In the genomic region with DNA sequence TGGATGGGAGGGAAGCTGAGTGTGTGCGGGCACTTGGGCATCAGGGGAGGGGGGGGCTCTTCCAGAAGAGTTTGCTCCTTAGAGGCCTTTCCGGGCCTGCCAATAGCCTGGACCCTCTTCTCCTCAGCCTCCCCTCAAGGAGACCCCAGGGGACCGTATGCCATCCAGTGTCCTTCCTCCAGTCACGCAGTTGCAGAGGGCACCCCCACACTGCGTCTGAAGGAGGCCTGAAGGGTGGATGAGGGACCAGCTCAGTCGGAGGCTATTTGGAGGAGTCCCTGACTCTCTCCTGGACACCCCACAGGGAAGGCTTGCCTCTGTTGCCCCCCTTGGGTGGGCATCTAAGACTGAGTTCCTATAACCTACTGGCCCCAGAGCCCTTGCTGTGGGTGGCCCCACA, we compare ENCODE assay signal across 17 mouse cellular contexts. TPM values are rescaled to one million over a fixed set of nuclear protein-coding genes. Genes with fewer than 3 reads are reported as not detected.
DNase-seq lines count a peak whose midpoint lies in the region; ATAC-seq and TF ChIP-seq lines count a peak whose summit lies in the region.
"Had no signal": no experiment of that assay in that cellular context is flagged by ENCODE, and none has a peak within 500 bp of the region (broad histone marks: within the 10 kb centered on the region; RNA-seq: fewer than 3 reads in every experiment).

No protein-coding gene starts in this region.

- no peaks in the 10 kb centered on the region for H3K27me3 ChIP-seq in hindbrain, embryonic 10.5 days (ENCODE audit: insufficient read depth, poor library complexity, severe bottlenecking)
- H3K27me3 ChIP-seq in hindbrain, postnatal 0 days (ENCODE audit: insufficient read depth, low read length): no peaks in the 10 kb centered on the region
- no peaks in the 10 kb centered on the region for H3K27me3 ChIP-seq in midbrain, embryonic 13.5 days
- H3K27me3 ChIP-seq in midbrain, embryonic 14.5 days (ENCODE audit: control insufficient read depth, insufficient read depth, low read length): no peaks in the 10 kb centered on the region
- H3K27me3 ChIP-seq in embryonic facial prominence, embryonic 14.5 days (replicated peaks; ENCODE audit: control insufficient read depth, insufficient read depth, low read length): no peaks in the 10 kb centered on the region
- H3K27me3 ChIP-seq in limb, embryonic 15.5 days: no peaks in the 10 kb centered on the region
- H3K27me3 ChIP-seq: neural tube, embryonic 13.5 days had no signal

- DNase-seq in hindbrain, embryonic 10.5 days (ENCODE audit: low spot score): no peak
- DNase-seq in hindbrain, postnatal 0 days (ENCODE audit: low spot score): no peak
- no peak for DNase-seq in midbrain, embryonic 14.5 days
- DNase-seq in embryonic facial prominence, embryonic 14.5 days (ENCODE audit: low spot score): no peak
- DNase-seq in cerebellum, adult 9-11 months: no peak
- DNase-seq: adrenal gland, adult 2 months; B cell, adult 2 months; cerebellum, adult 2 months; lung, adult 18-20 months; thymus, postnatal 36 days had no signal

- peaks cover 13% of the 10 kb centered on the region for H3K4me1 ChIP-seq in hindbrain, embryonic 10.5 days (replicated peaks)
- H3K4me1 ChIP-seq in hindbrain, postnatal 0 days (ENCODE audit: insufficient read depth, low read length): no peaks in the 10 kb centered on the region
- peaks cover 7% of the 10 kb centered on the region for H3K4me1 ChIP-seq in midbrain, embryonic 13.5 days (replicated peaks)
- H3K4me1 ChIP-seq in midbrain, embryonic 14.5 days (ENCODE audit: control insufficient read depth, insufficient read depth, low read length): no peaks in the 10 kb centered on the region
- peaks cover 10% of the 10 kb centered on the region for H3K4me1 ChIP-seq in embryonic facial prominence, embryonic 14.5 days (ENCODE audit: control insufficient read depth, insufficient read depth, low read length)
- H3K4me1 ChIP-seq in limb, embryonic 15.5 days: peaks cover 12% of the 10 kb centered on the region

- no peak for TF ChIP-seq CTCF in hindbrain, postnatal 0 days (IDR thresholded peaks at IDR 0.05; ENCODE audit: low read depth)

- no peaks in the 10 kb centered on the region for H3K36me3 ChIP-seq in hindbrain, embryonic 10.5 days
- no peaks in the 10 kb centered on the region for H3K36me3 ChIP-seq in hindbrain, postnatal 0 days (ENCODE audit: insufficient read depth, low read length)
- no peaks in the 10 kb centered on the region for H3K36me3 ChIP-seq in midbrain, embryonic 13.5 days
- no peaks in the 10 kb centered on the region for H3K36me3 ChIP-seq in midbrain, embryonic 14.5 days (ENCODE audit: control insufficient read depth, insufficient read depth, low read length)
- H3K36me3 ChIP-seq in embryonic facial prominence, embryonic 14.5 days (ENCODE audit: control insufficient read depth, insufficient read depth, low read length): no peaks in the 10 kb centered on the region
- no peaks in the 10 kb centered on the region for H3K36me3 ChIP-seq in limb, embryonic 15.5 days
- H3K36me3 ChIP-seq: neural tube, embryonic 13.5 days had no signal

- no peaks in the 10 kb centered on the region for H3K9me3 ChIP-seq in hindbrain, embryonic 10.5 days
- no peaks in the 10 kb centered on the region for H3K9me3 ChIP-seq in hindbrain, postnatal 0 days (ENCODE audit: low read length)
- H3K9me3 ChIP-seq in midbrain, embryonic 13.5 days: no peaks in the 10 kb centered on the region
- H3K9me3 ChIP-seq in midbrain, embryonic 14.5 days (ENCODE audit: control insufficient read depth, low read length): no peaks in the 10 kb centered on the region
- no peaks in the 10 kb centered on the region for H3K9me3 ChIP-seq in embryonic facial prominence, embryonic 14.5 days (ENCODE audit: control insufficient read depth, low read length)
- H3K9me3 ChIP-seq in limb, embryonic 15.5 days: no peaks in the 10 kb centered on the region
- H3K9me3 ChIP-seq: neural tube, embryonic 13.5 days had no signal

- H3K9ac ChIP-seq in hindbrain, postnatal 0 days (replicated peaks; ENCODE audit: low read length): no peak overlapping the region
- H3K9ac ChIP-seq in midbrain, embryonic 13.5 days (replicated peaks): peak overlapping the region; percentile 23; the same call in 1 of the 2 replicates
- H3K9ac ChIP-seq in midbrain, embryonic 14.5 days (replicated peaks; ENCODE audit: low read length): no peak overlapping the region
- no peak overlapping the region for H3K9ac ChIP-seq in embryonic facial prominence, embryonic 14.5 days (ENCODE audit: low read depth, low read length)
- no peak overlapping the region for H3K9ac ChIP-seq in limb, embryonic 15.5 days
- H3K9ac ChIP-seq: neural tube, embryonic 13.5 days had no signal

- H3K4me3 ChIP-seq in hindbrain, embryonic 10.5 days: no peak overlapping the region
- H3K4me3 ChIP-seq in hindbrain, postnatal 0 days (ENCODE audit: low read length): no peak overlapping the region
- H3K4me3 ChIP-seq in midbrain, embryonic 13.5 days (replicated peaks): no peak overlapping the region
- H3K4me3 ChIP-seq in midbrain, embryonic 14.5 days (replicated peaks; ENCODE audit: low read depth, low read length): no peak overlapping the region
- no peak overlapping the region for H3K4me3 ChIP-seq in embryonic facial prominence, embryonic 14.5 days (ENCODE audit: low read depth, low read length)
- no peak overlapping the region for H3K4me3 ChIP-seq in limb, embryonic 15.5 days
- H3K4me3 ChIP-seq: neural tube, embryonic 13.5 days had no signal

- ATAC-seq in hindbrain, postnatal 0 days: no peak
- peak; percentile 43; the same call in 1 of the 2 replicates for ATAC-seq in midbrain, embryonic 13.5 days
- ATAC-seq in midbrain, embryonic 14.5 days (ENCODE audit: low FRiP score, low TSS enrichment): no peak
- ATAC-seq in embryonic facial prominence, embryonic 14.5 days (ENCODE audit: low read depth): no peak
- no peak for ATAC-seq in limb, embryonic 15.5 days (ENCODE audit: insufficient number of reproducible peaks, low FRiP score, low TSS enrichment, low read depth)
- no peak for ATAC-seq in inflammation-experienced regulatory T-cells, adult 6 months

- H3K4me2 ChIP-seq in hindbrain, postnatal 0 days (ENCODE audit: low read depth, low read length): no peak overlapping the region
- H3K4me2 ChIP-seq in midbrain, embryonic 13.5 days (replicated peaks): no peak overlapping the region
- no peak overlapping the region for H3K4me2 ChIP-seq in midbrain, embryonic 14.5 days (ENCODE audit: low read length)
- peak overlapping the region; percentile 34; the same call in 1 of the 2 replicates for H3K4me2 ChIP-seq in embryonic facial prominence, embryonic 14.5 days (ENCODE audit: low read depth, low read length)
- H3K4me2 ChIP-seq in limb, embryonic 15.5 days: peak overlapping the region; percentile 24; the same call in 1 of the 2 replicates
- H3K4me2 ChIP-seq: liver, embryonic 11.5 days; neural tube, embryonic 13.5 days had no signal

- 55% methylated on average over 6 of the region's 6 CpGs for WGBS in hindbrain, embryonic 10.5 days
- WGBS in hindbrain, postnatal 0 days: 52% methylated on average over 6 of the region's 6 CpGs
- WGBS in midbrain, embryonic 13.5 days: 50% methylated on average over 6 of the region's 6 CpGs
- 62% methylated on average over 6 of the region's 6 CpGs for WGBS in midbrain, embryonic 14.5 days
- 31% methylated on average over 3 of the region's 6 CpGs for whole genome bisulfite sequencing in embryonic facial prominence, embryonic 14.5 days
- WGBS in limb, embryonic 15.5 days: 38% methylated on average over 6 of the region's 6 CpGs

- peak overlapping the region; percentile 80 for H3K27ac ChIP-seq in hindbrain, embryonic 10.5 days
- no peak overlapping the region for H3K27ac ChIP-seq in hindbrain, postnatal 0 days
- no peak overlapping the region for H3K27ac ChIP-seq in midbrain, embryonic 13.5 days
- H3K27ac ChIP-seq in midbrain, embryonic 14.5 days (replicated peaks; ENCODE audit: low read depth, low read length): no peak overlapping the region
- no peak overlapping the region for H3K27ac ChIP-seq in embryonic facial prominence, embryonic 14.5 days (replicated peaks; ENCODE audit: low read depth, low read length)
- H3K27ac ChIP-seq in limb, embryonic 15.5 days: no peak overlapping the region
- H3K27ac ChIP-seq: neural tube, embryonic 13.5 days had no signal

RNA-seq across cellular contexts. Expression of gene Nos1, which starts 0.3 kb away (rescaled TPM):
- polyA plus RNA-seq in hindbrain, embryonic 10.5 days (2016; fragmentation: Nextera tagmentation; extraction: Ambion mirVana): 0.33 and 0.45 TPM in 2 replicates
- 10.7 and 16.9 TPM in 2 replicates for total RNA-seq in hindbrain, postnatal 0 days (2014; rRNA removed)
- polyA plus RNA-seq in hindbrain, postnatal 0 days (2015; fragmentation: Nextera tagmentation; extraction: Ambion mirVana): 2.5 and 3.1 TPM in 2 replicates
- polyA plus RNA-seq in midbrain, embryonic 13.5 days (2015; fragmentation: Nextera tagmentation; extraction: Ambion mirVana): 0.79 and 1.3 TPM in 2 replicates
- polyA plus RNA-seq in midbrain, embryonic 14.5 days (2014; fragmentation: Nextera tagmentation; extraction: Ambion mirVana): 1.9 and 2.5 TPM in 2 replicates
- polyA plus RNA-seq in embryonic facial prominence, embryonic 14.5 days (2014; fragmentation: Nextera tagmentation; extraction: Ambion mirVana): 1.1 and 2.5 TPM in 2 replicates
- 1.2 and 1.6 TPM in 2 replicates for polyA plus RNA-seq in limb, embryonic 15.5 days (2015; fragmentation: Nextera tagmentation; extraction: Ambion mirVana)
- under 1 TPM in 2 of 3 experiments, not detected in 1; 0.06 to 0.08 TPM for polyA plus RNA-seq in inflammation-experienced regulatory T-cells, adult 6 months (2017; shearing (Covaris generic))
- total RNA-seq: common myeloid progenitor, adult 5-6 weeks; megakaryocyte-erythroid progenitor cell, adult 5-6 weeks had no signal

Comparison
In these comparisons a context has a peak if more than half of its experiments do, and no peak if none do; other contexts are left out.
1. H3K4me2 ChIP-seq: peak in embryonic facial prominence, embryonic 14.5 days (single experiment) and limb, embryonic 15.5 days (single experiment); none in hindbrain, postnatal 0 days (single experiment), midbrain, embryonic 13.5 days (single experiment) and midbrain, embryonic 14.5 days (single experiment).